In the genomic region with DNA sequence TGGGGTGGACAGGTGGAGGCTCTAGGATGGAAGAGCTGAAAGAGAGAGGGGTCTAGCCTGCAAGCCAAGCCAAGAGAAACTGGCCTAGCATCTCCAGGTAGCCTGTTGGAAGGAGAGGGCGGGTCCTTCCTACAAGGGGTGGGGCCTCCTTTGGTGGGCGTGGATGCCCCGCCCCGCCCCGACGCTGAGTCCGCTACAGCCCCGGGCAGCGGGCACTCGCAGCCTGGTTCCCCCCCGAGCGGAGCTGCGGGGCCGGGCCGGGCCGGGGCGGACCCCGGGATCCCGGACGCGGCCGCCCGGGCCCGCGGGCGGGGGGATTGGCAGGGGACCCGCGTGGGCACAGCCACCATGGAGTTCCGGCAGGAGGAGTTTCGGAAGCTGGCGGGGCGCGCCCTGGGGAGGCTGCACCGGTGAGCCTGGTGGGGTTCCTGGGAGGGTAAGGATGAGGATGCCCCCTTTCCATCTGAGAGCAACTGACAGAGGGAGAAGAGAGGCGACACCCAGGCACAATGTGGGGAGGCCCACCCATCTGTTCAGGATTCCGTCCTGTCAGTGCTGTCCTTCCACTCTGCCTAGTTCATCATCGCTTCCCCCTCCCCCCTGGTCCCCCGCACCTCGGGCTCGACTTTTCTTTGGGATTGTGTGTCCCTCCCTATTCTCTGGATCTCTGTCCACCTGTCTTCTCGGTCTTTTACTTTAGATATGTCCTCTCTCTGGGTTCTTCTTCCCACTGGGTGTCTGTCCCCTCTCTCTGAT, we compare ENCODE assay signal across 7 mouse cellular contexts. TPM values are rescaled to one million over a fixed set of nuclear protein-coding genes. Genes with fewer than 3 reads are reported as not detected.
A peak's percentile ranks its signal among the peaks of the same experiment; 100 is the strongest.
DNase-seq lines count a peak whose midpoint lies in the region; ATAC-seq and TF ChIP-seq lines count a peak whose summit lies in the region.

A gene (plus strand): TSS at position 215 of the 756 bp plus-strand sequence.

- H3K27me3 ChIP-seq in ES-Bruce4 (ENCODE audit: control insufficient read depth, insufficient read depth, low read length, poor library complexity, severe bottlenecking), result peaks cover 1% of the 10 kb centered on the region; the same call in 1 of the 2 replicates
- peaks cover 63% of the 10 kb centered on the region for H3K27me3 ChIP-seq in limb, embryonic 11.5 days (ENCODE audit: control insufficient read depth, insufficient read depth, low read length)
- H3K27me3 ChIP-seq in midbrain, embryonic 13.5 days, result peaks cover 66% of the 10 kb centered on the region

- no peak for TF ChIP-seq EP300 in ES-Bruce4 (IDR thresholded peaks at IDR 0.05; ENCODE audit: insufficient read depth, low read depth, low read length)

- no peak for TF ChIP-seq POLR2A in ES-Bruce4 (IDR thresholded peaks at IDR 0.05; ENCODE audit: insufficient read depth, low read length)

- no peak for TF ChIP-seq CTCF in ES-Bruce4 (IDR thresholded peaks at IDR 0.05; ENCODE audit: low read depth, low read length)

- peak within 1 kb of the TSS; percentile 70 for H3K4me2 ChIP-seq in limb, embryonic 11.5 days (ENCODE audit: low read depth, severe bottlenecking)
- peak within 1 kb of the TSS; percentile 67 for H3K4me2 ChIP-seq in midbrain, embryonic 13.5 days (replicated peaks)

- peak within 1 kb of the TSS; percentile 59 for H3K4me3 ChIP-seq in ES-Bruce4 (ENCODE audit: low read depth, low read length)
- peak within 1 kb of the TSS; percentile 30 for H3K4me3 ChIP-seq in limb, embryonic 11.5 days (ENCODE audit: low read depth, low read length)
- peak within 1 kb of the TSS; percentile 37 for H3K4me3 ChIP-seq in midbrain, embryonic 13.5 days (replicated peaks)

- H3K9ac ChIP-seq in ES-Bruce4 (ENCODE audit: low read depth, poor library complexity, severe bottlenecking), result peak within 1 kb of the TSS; percentile 47
- H3K9ac ChIP-seq in limb, embryonic 11.5 days (ENCODE audit: low read length), result 0 out of 2 replicates have a peak within 1 kb of the TSS, but pooled peaks have one; percentile 2
- peak within 1 kb of the TSS; percentile 64 for H3K9ac ChIP-seq in midbrain, embryonic 13.5 days (replicated peaks)

- H3K36me3 ChIP-seq in ES-Bruce4 (ENCODE audit: control insufficient read depth, insufficient read depth, low read length, poor library complexity, severe bottlenecking), result no peaks in the 10 kb centered on the region
- 0 out of 2 replicates have a peak, but pooled peaks cover 3% of the 10 kb centered on the region for H3K36me3 ChIP-seq in limb, embryonic 11.5 days (ENCODE audit: control insufficient read depth, insufficient read depth, low read length)
- H3K36me3 ChIP-seq in midbrain, embryonic 13.5 days, result peaks cover 14% of the 10 kb centered on the region

- no peaks in the 10 kb centered on the region for H3K9me3 ChIP-seq in ES-Bruce4 (replicated peaks; ENCODE audit: control insufficient read depth, insufficient read depth, low read length, poor library complexity, severe bottlenecking)
- H3K9me3 ChIP-seq in limb, embryonic 11.5 days (ENCODE audit: control insufficient read depth, low read length), result no peaks in the 10 kb centered on the region; the same call in 1 of the 2 replicates
- H3K9me3 ChIP-seq in midbrain, embryonic 13.5 days, result no peaks in the 10 kb centered on the region

- DNase-seq in adrenal gland, postnatal 14 days, result peak; percentile 57
- peak; percentile 73 for DNase-seq in induced T-regulatory cell, adult 2 months (ENCODE audit: low read depth)
- DNase-seq in limb, embryonic 11.5 days (ENCODE audit: low spot score), result peak; percentile 54
- no peak for DNase-seq in adipocyte (ENCODE audit: low spot score)

- H3K27ac ChIP-seq in ES-Bruce4 (ENCODE audit: insufficient read depth, low read length), result no peak within 1 kb of the TSS
- no peak within 1 kb of the TSS for H3K27ac ChIP-seq in limb, embryonic 11.5 days (replicated peaks; ENCODE audit: low read depth, low read length)
- H3K27ac ChIP-seq in midbrain, embryonic 13.5 days, result no peak within 1 kb of the TSS

- H3K4me1 ChIP-seq in ES-Bruce4 (ENCODE audit: control insufficient read depth, insufficient read depth, low read length), result no peaks in the 10 kb centered on the region
- 0 out of 2 replicates have a peak, but pooled peaks cover 3% of the 10 kb centered on the region for H3K4me1 ChIP-seq in limb, embryonic 11.5 days (ENCODE audit: control insufficient read depth, insufficient read depth, low read length)
- H3K4me1 ChIP-seq in midbrain, embryonic 13.5 days (replicated peaks), result peaks cover 34% of the 10 kb centered on the region

- 4% methylated on average over 19 of the region's 41 CpGs for WGBS in limb, embryonic 11.5 days
- 2% methylated on average over 41 of the region's 41 CpGs for WGBS in midbrain, embryonic 13.5 days

- peak; percentile 47; the same call in 1 of the 2 replicates for ATAC-seq in erythroid progenitor cell, adult 5-6 weeks (replicated peaks; ENCODE audit: low FRiP score, poor library complexity, severe bottlenecking)
- ATAC-seq in limb, embryonic 11.5 days (ENCODE audit: insufficient number of reproducible peaks, low FRiP score, low TSS enrichment, low read depth), result no peak
- ATAC-seq in midbrain, embryonic 13.5 days, result no peak

RNA-seq across cellular contexts. Expression of the gene that starts here (rescaled TPM):
- 0.94 and 1.6 TPM in 2 replicates for polyA plus RNA-seq in ES-Bruce4 (2011; ENCODE audit: insufficient read depth, insufficient read length, low read depth, missing spikeins)
- total RNA-seq in adrenal gland, postnatal 14 days (2021), result 0.22 and 0.79 TPM in 2 replicates
- not detected in 2 replicates for total RNA-seq in erythroid progenitor cell, adult 5-6 weeks (2015; ENCODE audit: low replicate concordance)
- total RNA-seq in erythroid progenitor cell, adult 5-6 weeks (2017; ENCODE audit: low replicate concordance), result not detected in 2 replicates
- 0.11 TPM in 1 of 2 replicates, not detected in the other for polyA plus RNA-seq in limb, embryonic 11.5 days (2014; fragmentation: Nextera tagmentation; extraction: Ambion mirVana)
- polyA plus RNA-seq in midbrain, embryonic 13.5 days (2015; fragmentation: Nextera tagmentation; extraction: Ambion mirVana), result 0.34 and 1.8 TPM in 2 replicates

Comparison
In these comparisons a context has a peak if more than half of its experiments do, and no peak if none do; other contexts are left out.
1. Peak in DNase-seq in adrenal gland, postnatal 14 days; RNA of the gene not detected or under 1 TPM.
2. Peak in ATAC-seq in erythroid progenitor cell, adult 5-6 weeks; RNA of the gene not detected or under 1 TPM.
3. Peak in DNase-seq, H3K4me3 ChIP-seq, H3K9ac ChIP-seq and H3K4me2 ChIP-seq in limb, embryonic 11.5 days; RNA of the gene not detected or under 1 TPM.
4. H3K9ac ChIP-seq: peak in every context shown above with its lines; median percentile 64 in midbrain, embryonic 13.5 days; 47 in ES-Bruce4; 2 in limb, embryonic 11.5 days.